Mouse (Mus musculus): Measurements from ENCODE around the gene Defb13.
"Not testable (repeated sequence)": the region's sequence is repeated elsewhere in the genome, so short reads cannot be mapped to it uniquely, and the experiment has no call there.

The Defb13 gene

DNA sequence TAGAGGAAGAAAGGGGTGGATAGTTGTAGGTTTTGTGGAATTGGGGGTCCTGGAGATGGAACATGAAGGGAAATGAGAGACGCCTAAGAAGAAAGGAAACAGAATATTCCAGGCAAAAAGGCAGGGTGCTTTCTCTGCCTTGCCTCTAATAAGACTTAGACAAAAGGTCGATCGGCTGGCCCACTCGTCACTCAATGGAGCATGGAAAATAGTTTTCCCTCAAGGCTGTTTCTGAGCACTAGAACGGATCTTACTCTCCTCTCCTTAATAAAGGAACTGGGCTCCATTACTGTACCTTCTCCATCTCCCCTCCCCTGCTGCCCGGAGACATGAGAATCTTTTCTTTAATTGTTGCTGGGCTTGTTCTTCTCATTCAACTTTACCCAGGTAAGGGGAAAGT is at the start of gene Defb13:
TSS of gene Defb13 (plus strand) at position 301 of the 400 bp plus-strand sequence.
- no peak for DNase-seq (ENCODE audit: low read depth, low spot score)

- not testable (repeated sequence) for DNase-seq (ENCODE audit: low read depth, low spot score)
These were observed 40.3 kb upstream of the Defb13 start, which contains the start of gene Defb11 for GRCm38 (mm10) chr8:21906290-21906689. Gene Defb11 (minus strand): TSS chr8:21906412.

GRCm38 (mm10) chr8:21911931-21912330 is 34.6 kb upstream of the Defb13 start:
- DNase-seq (ENCODE audit: low read depth, low spot score): no peak

DNA sequence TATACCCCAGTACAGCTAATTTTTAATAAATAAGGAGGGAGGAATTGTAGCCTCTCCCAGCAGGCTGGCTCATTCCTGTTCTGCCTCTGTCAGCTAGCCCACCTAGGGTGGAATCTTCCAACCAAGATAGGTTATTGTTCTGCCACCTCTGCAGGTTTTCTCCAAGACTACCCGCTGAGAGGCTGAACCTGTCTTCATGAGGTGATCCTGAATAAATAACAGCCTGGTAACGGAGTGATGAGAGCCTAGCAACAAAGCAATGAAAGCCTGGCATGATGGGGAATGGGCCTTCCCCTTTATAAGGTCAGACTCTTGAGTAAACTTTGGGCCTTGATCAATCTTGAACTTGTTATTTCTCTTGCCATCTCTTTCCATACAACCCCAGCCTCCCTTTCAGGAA is 34.0 kb upstream of the Defb13 start:
- no peak for DNase-seq (ENCODE audit: low read depth, low spot score)

DNA sequence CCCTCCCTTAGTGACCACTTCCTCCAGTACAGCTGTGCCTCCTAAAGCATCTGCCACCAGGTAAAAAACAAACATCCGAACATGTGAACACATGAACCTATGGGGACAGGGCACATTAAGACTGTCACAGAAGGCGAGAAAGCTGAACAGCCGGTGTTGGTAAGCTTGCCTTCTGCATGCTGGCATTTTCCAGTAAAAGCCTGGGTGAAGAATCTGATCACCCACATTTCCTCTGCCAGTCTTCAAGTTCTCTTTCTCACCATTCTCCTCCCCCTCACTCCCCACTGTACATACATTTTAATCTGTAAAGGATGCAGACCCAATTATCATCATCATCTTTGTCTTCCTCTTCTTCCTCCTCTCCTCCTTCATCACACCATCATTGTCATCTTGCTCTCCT is 30.9 kb upstream of the Defb13 start:
- DNase-seq (ENCODE audit: low read depth, low spot score): no peak

DNA sequence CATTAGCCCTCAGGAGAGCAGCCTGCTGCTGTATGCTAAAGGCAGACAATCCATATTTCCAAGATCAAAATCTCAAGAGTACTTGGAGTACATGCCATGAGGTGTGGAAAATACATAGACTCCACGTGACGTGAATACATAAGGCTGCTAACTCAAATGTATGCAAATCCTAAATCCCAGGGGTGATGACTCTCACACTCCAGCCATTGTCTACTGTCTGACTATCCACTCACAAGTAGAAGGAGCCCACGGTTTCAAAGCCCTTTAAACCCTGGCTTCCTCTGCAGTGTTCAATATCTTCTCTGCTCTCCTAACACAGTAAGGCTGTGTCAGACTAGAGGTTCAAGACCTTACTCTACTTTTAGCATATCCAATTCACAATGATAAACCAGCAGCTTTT is 15.8 kb upstream of the Defb13 start:
- DNase-seq (ENCODE audit: low read depth, low spot score): not testable (repeated sequence)

DNA sequence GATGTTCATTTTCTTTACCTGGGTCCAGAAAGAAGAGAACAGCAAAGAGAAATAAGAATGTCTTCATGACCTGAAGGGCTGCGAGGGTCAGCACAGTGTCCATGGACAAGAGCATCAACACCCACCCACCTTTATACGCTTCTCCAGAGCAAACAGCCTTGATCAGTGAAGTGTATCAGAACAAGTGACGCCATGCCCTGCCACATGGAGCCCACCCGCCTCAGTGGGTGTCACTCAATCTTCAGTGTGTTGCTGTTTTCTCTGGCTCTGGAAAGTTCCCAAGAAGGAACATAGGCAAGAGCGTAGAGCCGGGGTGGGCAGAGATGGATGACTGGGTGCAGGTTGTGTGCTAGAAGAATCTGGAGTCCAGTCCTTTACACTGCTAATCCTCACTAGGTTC is 14.0 kb upstream of the Defb13 start, which contains the start of gene Defb15:
TSS of gene Defb15 (minus strand) at position 101 of the 400 bp plus-strand sequence.
- no peak for DNase-seq (ENCODE audit: low read depth, low spot score)

- DNase-seq (ENCODE audit: low read depth, low spot score): not testable (repeated sequence)
These were observed 8.5 kb upstream of the Defb13 start, which contains the start of gene Defb35 for GRCm38 (mm10) chr8:21938052-21938451. Gene Defb35 (plus strand): TSS chr8:21938352.

DNA sequence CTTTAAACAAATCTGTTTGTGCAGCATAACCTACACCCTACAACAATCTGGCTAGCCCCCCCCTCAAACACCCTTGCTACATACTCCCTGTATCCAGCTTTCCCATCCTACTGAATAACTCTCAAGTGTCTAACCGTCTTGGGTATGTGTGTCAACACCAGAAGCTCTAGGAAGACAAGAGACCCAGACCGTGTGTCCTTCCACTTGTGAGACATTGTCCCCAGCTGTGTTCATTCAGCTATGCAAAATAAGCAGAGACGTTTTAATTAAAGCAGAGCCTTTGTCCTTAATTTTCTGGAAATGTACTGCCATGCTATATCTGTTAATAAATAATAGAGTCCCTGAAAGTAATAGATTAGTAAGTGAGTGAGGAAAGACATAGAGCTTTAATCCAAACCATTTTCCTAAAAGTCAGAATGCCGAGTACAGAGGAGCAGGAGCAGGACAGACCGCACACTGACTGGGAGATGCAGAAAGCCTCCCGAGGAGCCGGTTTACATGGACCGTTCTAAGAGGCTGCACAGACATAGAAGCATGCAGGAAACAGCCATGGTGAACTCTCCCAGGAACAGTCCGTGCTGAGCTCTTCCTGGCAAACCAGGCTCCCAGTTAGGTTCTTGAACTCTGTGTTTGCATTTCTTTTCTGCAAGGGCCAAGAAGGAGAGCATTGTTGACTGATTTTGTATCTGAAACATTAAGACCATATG is 902 bp downstream of the Defb13 start:
- DNase-seq (ENCODE audit: low read depth, low spot score): no peak

GRCm38 (mm10) chr8:21955321-21955720 is 8.8 kb downstream of the Defb13 start:
- no peak for DNase-seq (ENCODE audit: low read depth, low spot score)

DNA sequence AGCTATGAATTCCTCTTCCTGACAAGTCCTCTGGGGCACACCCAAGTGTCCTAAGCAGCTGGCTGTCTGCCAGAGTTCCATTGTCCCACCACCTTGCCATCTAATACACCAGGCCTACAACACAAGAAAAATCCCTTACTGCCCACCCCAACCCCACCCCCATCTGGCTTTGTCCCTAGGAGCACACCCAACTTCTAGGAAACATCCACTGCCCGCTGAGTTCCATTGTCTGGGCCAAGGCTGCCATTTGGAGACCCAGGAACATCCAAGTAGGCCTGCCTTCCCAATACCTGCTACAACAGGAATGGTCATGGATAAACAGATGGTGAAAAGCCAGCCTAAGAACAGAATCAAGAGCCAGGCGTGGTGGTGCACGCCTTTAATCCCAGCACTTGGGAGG is 9.8 kb downstream of the Defb13 start:
- no peak for DNase-seq (ENCODE audit: low read depth, low spot score)

GRCm38 (mm10) chr8:21958414-21958813 is 11.9 kb downstream of the Defb13 start, which contains the start of gene Fam90a1a:
Gene Fam90a1a (plus strand): TSS chr8:21958714.
- DNase-seq (ENCODE audit: low read depth, low spot score): no peak

- no peak for DNase-seq (ENCODE audit: low read depth, low spot score)
These were observed 20.1 kb downstream of the Defb13 start for GRCm38 (mm10) chr8:21966646-21967045.

DNA sequence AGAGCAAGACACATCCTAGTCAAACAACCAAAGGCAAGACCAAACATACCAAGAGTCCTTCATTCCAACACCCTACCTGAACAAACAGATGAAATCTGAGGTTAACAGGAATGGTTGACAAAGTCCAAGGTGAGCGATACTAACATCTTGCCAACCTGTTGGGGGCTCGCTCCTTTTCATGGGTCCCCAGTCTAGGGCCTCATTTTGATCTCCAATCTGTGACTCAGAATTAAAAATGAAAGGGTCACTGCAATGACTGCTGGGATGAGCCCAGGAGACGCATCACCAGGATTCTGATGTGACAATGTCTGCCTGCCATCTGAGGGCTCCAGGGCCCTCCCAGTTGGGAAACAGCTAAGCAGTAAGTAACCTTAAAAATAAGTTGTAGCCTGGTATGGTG is 22.9 kb downstream of the Defb13 start, which contains the start of gene Ccdc70:
TSS of gene Ccdc70 (plus strand) at position 301 of the 400 bp plus-strand sequence.
- no peak for DNase-seq (ENCODE audit: low read depth, low spot score)

- no peak for DNase-seq (ENCODE audit: low read depth, low spot score)
These were observed 31.6 kb downstream of the Defb13 start for GRCm38 (mm10) chr8:21978193-21978592.

- DNase-seq (ENCODE audit: low read depth, low spot score): peak; percentile 13
These were observed 35.2 kb downstream of the Defb13 start for GRCm38 (mm10) chr8:21981664-21982337.

GRCm38 (mm10) chr8:21992184-21992583 is 45.6 kb downstream of the Defb13 start:
- peak; percentile 37 for DNase-seq (ENCODE audit: low read depth, low spot score)

DNA sequence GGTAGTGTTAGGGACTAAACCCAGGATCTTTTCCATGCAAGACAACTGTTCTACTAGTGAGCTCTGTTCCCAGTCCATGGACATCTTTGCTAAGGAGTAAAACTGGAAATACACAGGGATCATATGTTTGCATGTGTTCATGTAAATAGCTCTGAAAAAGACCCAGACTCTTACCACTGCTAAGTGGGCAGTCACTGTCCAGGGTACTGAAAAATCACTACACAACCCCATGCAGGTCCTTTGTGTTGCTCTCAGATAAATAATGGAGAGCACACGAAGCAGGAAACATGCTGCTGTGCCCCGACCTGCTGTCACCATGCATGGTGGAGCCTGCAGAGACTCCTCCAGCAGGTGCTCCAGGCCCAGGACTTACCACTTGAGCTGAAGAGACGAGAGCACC is 48.6 kb downstream of the Defb13 start:
- DNase-seq (ENCODE audit: low read depth, low spot score): no peak
